Mouse (Mus musculus) neural tube, postnatal 0 days (tissue): ENCODE data around the gene Olfr1020. TPM values are rescaled to one million over a fixed set of nuclear protein-coding genes. Genes with fewer than 3 reads are reported as not detected.

Experiments used
- polyA plus RNA-seq: library from polyadenylated mRNA; unstranded; fragments of >200 nt; fragmentation: Nextera tagmentation; extraction: Ambion mirVana; gene quantifications from 2 replicates; pipeline ENCODE4 v1.2.1, GENCODE M21; 2015

Olfr1020 gene
- not detected in 2 replicates for polyA plus RNA-seq

GRCm38 (mm10) chr2:85846730-85847129, at the start of gene Olfr1020:
TSS of gene Olfr1020 (plus strand) at chr2:85847030.

GRCm38 (mm10) chr2:85802444-85802843, 44.4 kb upstream of the Olfr1020 start, which contains the start of gene Olfr1016:
TSS of gene Olfr1016 (minus strand) at chr2:85802544.

GRCm38 (mm10) chr2:85818179-85818578, 28.7 kb upstream of the Olfr1020 start, which contains the start of gene Olfr1018:
TSS of gene Olfr1018 (plus strand) at chr2:85818479.

GRCm38 (mm10) chr2:85845383-85845782, 1.4 kb upstream of the Olfr1020 start, which contains the start of gene Olfr1019:
TSS of gene Olfr1019 (minus strand) at chr2:85845483.

GRCm38 (mm10) chr2:85868294-85868693, 21.5 kb downstream of the Olfr1020 start, which contains the start of gene Olfr1022:
TSS of gene Olfr1022 (plus strand) at chr2:85868594.

GRCm38 (mm10) chr2:85885340-85885739, 38.5 kb downstream of the Olfr1020 start, which contains the start of gene Olfr1023:
TSS of gene Olfr1023 (plus strand) at chr2:85885640.

Other genes starting within 250 kb of the Olfr1020 start
- not detected in 2 replicates for gene Olfr1000, start 235.1 kb upstream of the Olfr1020 start, polyA plus RNA-seq
- gene Olfr1002, start 196.3 kb upstream of the Olfr1020 start, polyA plus RNA-seq = not detected in 2 replicates
- not detected in 2 replicates for gene Olfr154, start 182.6 kb upstream of the Olfr1020 start, polyA plus RNA-seq
- not detected in 2 replicates for gene Olfr1006, start 168.3 kb upstream of the Olfr1020 start, polyA plus RNA-seq
- not detected in 2 replicates for gene Olfr1008, start 157.6 kb upstream of the Olfr1020 start, polyA plus RNA-seq
- not detected in 2 replicates for gene Olfr1009, start 131.6 kb upstream of the Olfr1020 start, polyA plus RNA-seq
- gene Olfr1012, start 84.3 kb upstream of the Olfr1020 start, polyA plus RNA-seq = not detected in 2 replicates
- gene Olfr1013, start 79.9 kb upstream of the Olfr1020 start, polyA plus RNA-seq = not detected in 2 replicates
- gene Olfr1014, start 74.3 kb upstream of the Olfr1020 start, polyA plus RNA-seq = not detected in 2 replicates
- not detected in 2 replicates for gene Olfr1015, start 65.0 kb upstream of the Olfr1020 start, polyA plus RNA-seq
- not detected in 2 replicates for gene Olfr1016, start 44.5 kb upstream of the Olfr1020 start, polyA plus RNA-seq
- not detected in 2 replicates for gene Olfr1018, start 28.6 kb upstream of the Olfr1020 start, polyA plus RNA-seq
- not detected in 2 replicates for gene Olfr1019, start 1.5 kb upstream of the Olfr1020 start, polyA plus RNA-seq
- not detected in 2 replicates for gene Olfr1022, start 21.6 kb downstream of the Olfr1020 start, polyA plus RNA-seq
- gene Olfr1023, start 38.6 kb downstream of the Olfr1020 start, polyA plus RNA-seq = not detected in 2 replicates
- not detected in 2 replicates for gene Olfr1024, start 58.0 kb downstream of the Olfr1020 start, polyA plus RNA-seq
- not detected in 2 replicates for gene Olfr1025-ps1, start 68.2 kb downstream of the Olfr1020 start, polyA plus RNA-seq
- gene Olfr1026, start 74.5 kb downstream of the Olfr1020 start, polyA plus RNA-seq = not detected in 2 replicates
- not detected in 2 replicates for gene Olfr1028, start 103.4 kb downstream of the Olfr1020 start, polyA plus RNA-seq
- not detected in 2 replicates for gene Olfr1029, start 126.9 kb downstream of the Olfr1020 start, polyA plus RNA-seq
- not detected in 2 replicates for gene Olfr1030, start 132.2 kb downstream of the Olfr1020 start, polyA plus RNA-seq
- not detected in 2 replicates for gene Olfr1031, start 143.3 kb downstream of the Olfr1020 start, polyA plus RNA-seq
- gene Olfr1032, start 158.5 kb downstream of the Olfr1020 start, polyA plus RNA-seq = not detected in 2 replicates
- 1.1 and 1.4 TPM in 2 replicates for gene Olfr1033, start 173.6 kb downstream of the Olfr1020 start, polyA plus RNA-seq
- gene Olfr1034, start 198.8 kb downstream of the Olfr1020 start, polyA plus RNA-seq = not detected in 2 replicates
- not detected in 2 replicates for gene Olfr1036, start 227.0 kb downstream of the Olfr1020 start, polyA plus RNA-seq
- not detected in 2 replicates for gene Olfr1037, start 240.4 kb downstream of the Olfr1020 start, polyA plus RNA-seq